ENCODE assay signal across 12 mouse cellular contexts in genomic region chr2:153522270-153522669, GRCm38 (mm10). TPM values are rescaled to one million over a fixed set of nuclear protein-coding genes. Genes with fewer than 3 reads are reported as not detected.
DNase-seq lines count a peak whose midpoint lies in the region; ATAC-seq lines count a peak whose summit lies in the region.
"Had no signal": no experiment of that assay in that cellular context is flagged by ENCODE, and none has a peak within 500 bp of the region (broad histone marks: within the 10 kb centered on the region; RNA-seq: fewer than 3 reads in every experiment).

No protein-coding gene starts in this region.

- peaks cover 78% of the 10 kb centered on the region for H3K4me1 ChIP-seq in liver, embryonic 11.5 days (replicated peaks; ENCODE audit: control insufficient read depth, insufficient read depth, low read length)
- peaks cover 39% of the 10 kb centered on the region for H3K4me1 ChIP-seq in forebrain, embryonic 13.5 days
- peaks cover 32% of the 10 kb centered on the region for H3K4me1 ChIP-seq in midbrain, embryonic 15.5 days

- H3K4me3 ChIP-seq in liver, embryonic 11.5 days (ENCODE audit: low read depth, low read length) = no peak overlapping the region
- H3K4me3 ChIP-seq in forebrain, embryonic 13.5 days = no peak overlapping the region
- no peak overlapping the region for H3K4me3 ChIP-seq in midbrain, embryonic 15.5 days

- 0 out of 2 replicates have a peak overlapping the region, but pooled peaks have one; percentile 16 for H3K27ac ChIP-seq in liver, embryonic 11.5 days (ENCODE audit: low read depth, low read length)
- peak overlapping the region; percentile 44; the same call in 1 of the 2 replicates for H3K27ac ChIP-seq in forebrain, embryonic 13.5 days
- H3K27ac ChIP-seq in midbrain, embryonic 15.5 days = no peak overlapping the region

- H3K4me2 ChIP-seq in liver, embryonic 11.5 days = no peak overlapping the region
- no peak overlapping the region for H3K4me2 ChIP-seq in forebrain, embryonic 13.5 days
- H3K4me2 ChIP-seq in midbrain, embryonic 15.5 days = no peak overlapping the region

- no peaks in the 10 kb centered on the region for H3K36me3 ChIP-seq in liver, embryonic 11.5 days (ENCODE audit: control insufficient read depth, insufficient read depth, low read length)
- H3K36me3 ChIP-seq in forebrain, embryonic 13.5 days (ENCODE audit: poor library complexity, severe bottlenecking) = no peaks in the 10 kb centered on the region
- no peaks in the 10 kb centered on the region for H3K36me3 ChIP-seq in midbrain, embryonic 15.5 days (replicated peaks)

- H3K9ac ChIP-seq in liver, embryonic 11.5 days (ENCODE audit: low read depth, low read length) = peak overlapping the region; percentile 51
- H3K9ac ChIP-seq in forebrain, embryonic 13.5 days = no peak overlapping the region
- no peak overlapping the region for H3K9ac ChIP-seq in midbrain, embryonic 15.5 days

- DNase-seq in adrenal gland, postnatal 25 days = peak; percentile 7
- no peak for DNase-seq in adrenal gland, postnatal 4 days (ENCODE audit: low spot score in 2 of 2)
- DNase-seq in liver, embryonic 11.5 days (ENCODE audit: low spot score) = no peak
- no peak for DNase-seq in liver
- no peak for DNase-seq in layer of hippocampus, adult 9-11 months
- DNase-seq in layer of hippocampus, postnatal 36 days = no peak
- DNase-seq: cerebellum, adult 2 months had no signal

- ATAC-seq in liver, embryonic 11.5 days (replicated peaks; ENCODE audit: low FRiP score) = no peak
- ATAC-seq in forebrain, embryonic 13.5 days = peak; percentile 59; the same call in 1 of the 2 replicates
- peak; percentile 27; the same call in 1 of the 2 replicates for ATAC-seq in midbrain, embryonic 15.5 days (replicated peaks)
- ATAC-seq: lung, postnatal 0 days had no signal

- no peaks in the 10 kb centered on the region for H3K27me3 ChIP-seq in liver, embryonic 11.5 days (replicated peaks; ENCODE audit: control insufficient read depth, insufficient read depth, low read length)
- 0 out of 2 replicates have a peak, but pooled peaks cover 6% of the 10 kb centered on the region for H3K27me3 ChIP-seq in forebrain, embryonic 13.5 days
- H3K27me3 ChIP-seq in midbrain, embryonic 15.5 days (replicated peaks) = no peaks in the 10 kb centered on the region

- 46% methylated on average over 4 of the region's 4 CpGs for WGBS in liver, embryonic 11.5 days
- WGBS in forebrain, embryonic 13.5 days = 24% methylated on average over 4 of the region's 4 CpGs
- 34% methylated on average over 4 of the region's 4 CpGs for WGBS in midbrain, embryonic 15.5 days

- no peaks in the 10 kb centered on the region for H3K9me3 ChIP-seq in liver, embryonic 11.5 days (ENCODE audit: control insufficient read depth, low read length)
- no peaks in the 10 kb centered on the region for H3K9me3 ChIP-seq in forebrain, embryonic 13.5 days (replicated peaks)
- no peaks in the 10 kb centered on the region for H3K9me3 ChIP-seq in midbrain, embryonic 15.5 days

RNA-seq across cellular contexts. Expression of gene Nol4l, which starts 7.5 kb away (rescaled TPM):
- 12.7 and 16.1 TPM in 2 replicates for total RNA-seq in adrenal gland, postnatal 25 days (2021)
- 10 to 100 TPM; 26.7 to 26.9 TPM for total RNA-seq in adrenal gland, postnatal 4 days (2021)
- 14.1 and 15.8 TPM in 2 replicates for polyA plus RNA-seq in liver, embryonic 11.5 days (2014; fragmentation: Nextera tagmentation; extraction: Ambion mirVana)
- 32.1 and 36.7 TPM in 2 replicates for polyA plus RNA-seq in forebrain, embryonic 13.5 days (2015; fragmentation: Nextera tagmentation; extraction: Ambion mirVana)
- polyA plus RNA-seq in midbrain, embryonic 15.5 days (2015; fragmentation: Nextera tagmentation; extraction: Ambion mirVana) = 50.8 and 54.6 TPM in 2 replicates
- 10 to 100 TPM; 47.0 to 47.3 TPM for total RNA-seq in layer of hippocampus, postnatal 36 days (2021)

RNA-seq across cellular contexts. Expression of gene 4930404H24Rik, which starts 29.7 kb away (rescaled TPM):
- total RNA-seq in adrenal gland, postnatal 25 days (2021) = not detected in 2 replicates
- total RNA-seq in adrenal gland, postnatal 4 days (2021) = not detected
- polyA plus RNA-seq in liver, embryonic 11.5 days (2014; fragmentation: Nextera tagmentation; extraction: Ambion mirVana) = not detected in 2 replicates
- not detected in 2 replicates for polyA plus RNA-seq in forebrain, embryonic 13.5 days (2015; fragmentation: Nextera tagmentation; extraction: Ambion mirVana)
- not detected in 2 replicates for polyA plus RNA-seq in midbrain, embryonic 15.5 days (2015; fragmentation: Nextera tagmentation; extraction: Ambion mirVana)
- not detected for total RNA-seq in layer of hippocampus, postnatal 36 days (2021)
- total RNA-seq: heart, postnatal 25 days; layer of hippocampus, postnatal 25 days had no signal
- polyA plus RNA-seq: cerebellum, adult 2 months; lung, postnatal 0 days had no signal
